Mouse (Mus musculus): ENCODE data around the gene Cbarp.

DNA sequence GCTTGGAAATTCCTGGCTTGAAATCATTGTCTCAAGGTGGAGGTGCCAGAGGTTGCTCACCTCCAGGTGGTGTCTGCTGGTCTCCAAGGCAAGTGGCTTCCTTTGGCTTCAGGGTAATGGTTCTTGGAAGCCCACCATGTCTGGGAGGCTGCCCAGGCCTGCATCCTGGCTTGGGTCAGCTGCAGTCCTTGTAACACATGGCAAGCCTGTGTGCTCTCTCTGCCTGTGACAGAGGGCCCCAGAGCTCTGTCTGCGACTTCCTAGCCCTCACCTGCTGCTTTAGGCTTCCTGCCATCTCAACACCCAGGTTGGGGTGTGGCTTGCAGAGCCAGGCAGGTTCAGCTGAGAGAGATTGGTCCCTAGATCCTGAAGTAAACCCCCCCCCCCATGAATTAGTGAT is 22.9 kb downstream of the Cbarp start:
- TF ChIP-seq MAFK (IDR thresholded peaks at IDR 0.05; ENCODE audit: insufficient replicate concordance, low read length) = no peak
- TF ChIP-seq CTCF (conservative IDR thresholded peaks at IDR 0.05 in 1 of 2, IDR thresholded peaks at IDR 0.05 in 1 of 2; ENCODE audit: low read depth in 2 of 2, low read length in 2 of 2) = no peak
- TF ChIP-seq POLR2AphosphoS2 (IDR thresholded peaks at IDR 0.05; ENCODE audit: low read depth, low read length) = no peak
- no peak for TF ChIP-seq UBTF (IDR thresholded peaks at IDR 0.05; ENCODE audit: low read depth, low read length)
- TF ChIP-seq RAD21 (IDR thresholded peaks at IDR 0.05; ENCODE audit: low read depth, low read length) = no peak
- TF ChIP-seq ZC3H11A (IDR thresholded peaks at IDR 0.05; ENCODE audit: low read depth, low read length) = no peak
- TF ChIP-seq SIN3A (IDR thresholded peaks at IDR 0.05; ENCODE audit: low read length) = no peak
- no peak for TF ChIP-seq EP300 (IDR thresholded peaks at IDR 0.05; ENCODE audit: low read length)
- no peak for TF ChIP-seq POLR2A (IDR thresholded peaks at IDR 0.05; ENCODE audit: low read depth, low read length)
- no peak for TF ChIP-seq ZKSCAN1 (IDR thresholded peaks at IDR 0.05; ENCODE audit: borderline replicate concordance, low read depth, low read length)
